Mouse (Mus musculus) olfactory bulb, adult 2 months (tissue): Measurements from ENCODE around the gene Dcn. TPM values are rescaled to one million over a fixed set of nuclear protein-coding genes. Genes with fewer than 3 reads are reported as not detected.

Experiments
- H3K27ac ChIP-seq: fragments of 200-500 bp; 2 replicates; pipeline ENCODE4 v1.5.1; 2012; ENCODE audit warnings: low read depth, low read length; ENCODE audit not compliant: insufficient read depth
- H3K4me1 ChIP-seq: fragments of 200-500 bp; 2 replicates; pipeline ENCODE4 v1.6.1; 2012; ENCODE audit warnings: low read length; ENCODE audit not compliant: control insufficient read depth, insufficient read depth
- H3K4me3 ChIP-seq: fragments of 200-500 bp; 2 replicates; pipeline ENCODE4 v1.5.1; 2012; ENCODE audit warnings: mild to moderate bottlenecking, low read depth, low read length, moderate library complexity; ENCODE audit not compliant: insufficient read depth
- CTCF ChIP-seq: fragments of 200-500 bp; IDR thresholded peaks from 2 replicates; pipeline ENCODE4 v1.5.1; 2012; ENCODE audit warnings: low read depth, mild to moderate bottlenecking, low read length, moderate library complexity; ENCODE audit not compliant: insufficient read depth
- POLR2A ChIP-seq: fragments of 200-500 bp; IDR thresholded peaks from 2 replicates; pipeline ENCODE4 v1.6.1; 2012; ENCODE audit warnings: mild to moderate bottlenecking, low read depth, low read length, moderate library complexity; ENCODE audit not compliant: insufficient read depth
- whole genome bisulfite sequencing: fragments of 180-500 bp; shearing (Covaris S2); methylation state at CpG from one replicate; pipeline ENCODE4 v1.1.7; 2018; 5-methylcytosine and 5-hydroxymethylcytosine counted together
- polyA plus RNA-seq: library from polyadenylated mRNA; stranded (reverse); fragments of >200 nt; gene quantifications from 2 replicates; pipeline ENCODE4 v1.2.4, GENCODE M21; 2012; ENCODE audit warnings: low replicate concordance; ENCODE audit not compliant: missing spikeins, insufficient read depth, insufficient read length

Dcn gene
- polyA plus RNA-seq: not detected in 2 replicates

GRCm38 (mm10) chr10:97479004-97479766 is at the start of gene Dcn:
Gene Dcn (plus strand): TSS chr10:97479609.
- no peak within 1 kb of the TSS for H3K27ac ChIP-seq
- H3K4me1 ChIP-seq: no peaks in the 10 kb centered on the region; the same call in 1 of the 2 replicates
- 15% methylated on average over 7 of the region's 7 CpGs for WGBS
- TF ChIP-seq POLR2A: no peak
- no peak for TF ChIP-seq CTCF
- H3K4me3 ChIP-seq: no peak within 1 kb of the TSS

GRCm38 (mm10) chr10:97436662-97437061 is 42.7 kb upstream of the Dcn start:
- Histone ChIP-seq H3K4me3 (no peak overlapping the region), H3K4me1 (no peaks in the 10 kb centered on the region), H3K27ac (no peak overlapping the region)
- no peak for TF ChIP-seq CTCF
- TF ChIP-seq POLR2A: no peak
- WGBS: 60% methylated on average over 5 of the region's 5 CpGs

GRCm38 (mm10) chr10:97442300-97442699 is 37.1 kb upstream of the Dcn start:
- TF ChIP-seq CTCF (no peak), POLR2A (no peak)
- Histone ChIP-seq H3K27ac (no peak overlapping the region), H3K4me3 (no peak overlapping the region), H3K4me1 (no peaks in the 10 kb centered on the region)
- 46% methylated on average over 2 of the region's 2 CpGs for WGBS

- TF ChIP-seq POLR2A: no peak
- no peak for TF ChIP-seq CTCF
- Histone ChIP-seq H3K4me3 (no peak overlapping the region), H3K27ac (no peak overlapping the region), H3K4me1 (no peaks in the 10 kb centered on the region)
- WGBS: 91% methylated on average over 4 of the region's 4 CpGs
Observed at GRCm38 (mm10) chr10:97446486-97446885, 32.9 kb upstream of the Dcn start.

GRCm38 (mm10) chr10:97452886-97453285 is 26.5 kb upstream of the Dcn start:
- Histone ChIP-seq H3K4me3 (no peak overlapping the region), H3K27ac (no peak overlapping the region), H3K4me1 (no peaks in the 10 kb centered on the region)
- WGBS: 88% methylated on average over 1 of the region's 1 CpGs
- TF ChIP-seq CTCF (no peak), POLR2A (no peak)

GRCm38 (mm10) chr10:97453529-97453928 is 25.9 kb upstream of the Dcn start:
- TF ChIP-seq POLR2A (no peak), CTCF (no peak)
- H3K4me1 ChIP-seq: no peaks in the 10 kb centered on the region
- H3K27ac ChIP-seq: no peak overlapping the region
- no peak overlapping the region for H3K4me3 ChIP-seq
- 95% methylated on average over 9 of the region's 9 CpGs for WGBS

- Histone ChIP-seq H3K4me1 (no peaks in the 10 kb centered on the region), H3K4me3 (no peak overlapping the region), H3K27ac (no peak overlapping the region)
- 61% methylated on average over 7 of the region's 7 CpGs for WGBS
- TF ChIP-seq CTCF (no peak), POLR2A (no peak)
Observed at GRCm38 (mm10) chr10:97456993-97457392, 22.4 kb upstream of the Dcn start.

- TF ChIP-seq POLR2A (no peak), CTCF (no peak)
- Histone ChIP-seq H3K4me3 (no peak overlapping the region), H3K4me1 (no peaks in the 10 kb centered on the region), H3K27ac (no peak overlapping the region)
- WGBS: 65% methylated on average over 3 of the region's 3 CpGs
Observed at GRCm38 (mm10) chr10:97466818-97467217, 12.6 kb upstream of the Dcn start.

- Histone ChIP-seq H3K4me3 (no peak overlapping the region), H3K27ac (no peak overlapping the region), H3K4me1 (no peaks in the 10 kb centered on the region; the same call in 1 of the 2 replicates)
- 56% methylated on average over 3 of the region's 3 CpGs for WGBS
- no peak for TF ChIP-seq POLR2A
- no peak for TF ChIP-seq CTCF
Observed at GRCm38 (mm10) chr10:97469411-97470140, 9.8 kb upstream of the Dcn start.

GRCm38 (mm10) chr10:97475460-97475859 is 3.9 kb upstream of the Dcn start:
- TF ChIP-seq POLR2A: no peak
- Histone ChIP-seq H3K27ac (no peak overlapping the region), H3K4me3 (no peak overlapping the region), H3K4me1 (no peaks in the 10 kb centered on the region; the same call in 1 of the 2 replicates)
- 55% methylated on average over 6 of the region's 6 CpGs for WGBS
